Mouse (Mus musculus) MEL (cell line): ENCODE measurements at regions not wholly inside any gene's neighbourhood (a gene's known extent, or its start where the extent isn't known, plus 50 kb on each side); places are given as distances from the start of the nearest gene placed in this dataset.

Experiments used
- DNase-seq: peaks from one replicate; pipeline ENCODE4 v3.0.0; 2011; ENCODE audit warnings: low read depth, low spot score
- H3K27ac ChIP-seq: 2 replicates; pipeline ENCODE4 v1.5.1; 2012; ENCODE audit warnings: low read depth, mild to moderate bottlenecking, control low read depth, low read length, moderate library complexity; ENCODE audit not compliant: control insufficient read depth
- H3K27me3 ChIP-seq, 2 experiments: fragments of 150-350 bp in 1 of 2; sonication (generic) in 1 of 2; 2 replicates each; pipeline ENCODE4 v1.6.1; 2012; ENCODE audit warnings: low read length in 2 of 2, mild to moderate bottlenecking in 2 of 2, improper control_type of control experiment in 1 of 2, moderate library complexity in 1 of 2; ENCODE audit not compliant: insufficient read depth in 2 of 2, control insufficient read depth in 1 of 2
- H3K36me3 ChIP-seq, 2 experiments: 2 replicates each; pipeline ENCODE4 v1.6.1; 2012 to 2014; ENCODE audit warnings: low read length in 2 of 2, improper control_type of control experiment in 1 of 2, inconsistent platforms in 1 of 2, mild to moderate bottlenecking in 1 of 2; ENCODE audit not compliant: insufficient read depth in 2 of 2, control insufficient read depth in 1 of 2
- H3K4me1 ChIP-seq, 2 experiments: fragments of 150-350 bp in 1 of 2; sonication (generic) in 1 of 2; 2 replicates each; pipeline ENCODE4 v1.6.1; 2012; ENCODE audit warnings: low read length in 2 of 2, improper control_type of control experiment in 1 of 2, mild to moderate bottlenecking in 1 of 2; ENCODE audit not compliant: insufficient read depth in 2 of 2, control insufficient read depth in 1 of 2
- H3K4me3 ChIP-seq, 2 experiments: fragments of 150-350 bp in 1 of 2; sonication (generic) in 1 of 2; 2 replicates each; pipeline ENCODE4 v1.5.1; 2012; ENCODE audit warnings: low read depth in 2 of 2, low read length in 2 of 2, mild to moderate bottlenecking in 2 of 2, moderate library complexity in 2 of 2, control low read depth in 1 of 2, improper control_type of control experiment in 1 of 2; ENCODE audit not compliant: control insufficient read depth in 1 of 2, insufficient read depth in 1 of 2
- H3K79me2 ChIP-seq: 2 replicates; pipeline ENCODE4 v1.6.1; 2012; ENCODE audit warnings: mild to moderate bottlenecking, low read length, moderate library complexity; ENCODE audit not compliant: control insufficient read depth, poor library complexity, insufficient read depth
- H3K9ac ChIP-seq: 2 replicates; pipeline ENCODE4 v1.6.1; 2012; ENCODE audit warnings: low read depth, mild to moderate bottlenecking, control low read depth, low read length, moderate library complexity; ENCODE audit not compliant: control insufficient read depth, poor library complexity, severe bottlenecking
- H3K9me3 ChIP-seq: fragments of 150-350 bp; sonication (generic); replicated peaks from 2 replicates; pipeline ENCODE4 v1.6.1; 2012; ENCODE audit warnings: mild to moderate bottlenecking, low read length, improper control_type of control experiment, moderate library complexity; ENCODE audit not compliant: insufficient read depth
- ELF1 ChIP-seq: IDR thresholded peaks from 2 replicates; pipeline ENCODE4 v1.6.1; 2014; ENCODE audit warnings: low read depth, mild to moderate bottlenecking, inconsistent platforms, low read length, improper control_type of control experiment, moderate library complexity
- GATA1 ChIP-seq: IDR thresholded peaks from 2 replicates; pipeline ENCODE4 v1.6.1; 2011; ENCODE audit warnings: low read depth, low read length, improper control_type of control experiment
- MAFK ChIP-seq: IDR thresholded peaks from 2 replicates; pipeline ENCODE4 v1.6.1; 2011; ENCODE audit warnings: low read depth, mild to moderate bottlenecking, low read length, improper control_type of control experiment, borderline replicate concordance
- MAZ ChIP-seq: IDR thresholded peaks from 2 replicates; pipeline ENCODE4 v1.6.1; 2012; ENCODE audit warnings: low read depth, mild to moderate bottlenecking, inconsistent platforms, low read length, improper control_type of control experiment
- MEF2A ChIP-seq: IDR thresholded peaks from 2 replicates; pipeline ENCODE4 v1.6.1; 2014; ENCODE audit warnings: low read depth, mild to moderate bottlenecking, inconsistent platforms, low read length, improper control_type of control experiment; ENCODE audit not compliant: poor library complexity, insufficient replicate concordance, severe bottlenecking; ENCODE audit errors: extremely low read depth
- MXI1 ChIP-seq: IDR thresholded peaks from 2 replicates; pipeline ENCODE4 v1.6.1; 2011; ENCODE audit warnings: mild to moderate bottlenecking, low read depth, low read length, improper control_type of control experiment
- MYB ChIP-seq: IDR thresholded peaks from 2 replicates; pipeline ENCODE4 v1.6.1; 2011; ENCODE audit warnings: mild to moderate bottlenecking, low read depth, low read length, improper control_type of control experiment
- MYC ChIP-seq: IDR thresholded peaks from 2 replicates; pipeline ENCODE4 v1.6.1; 2011; ENCODE audit warnings: low read depth, mild to moderate bottlenecking, low read length, improper control_type of control experiment, moderate library complexity
- NRF1 ChIP-seq: IDR thresholded peaks from 2 replicates; pipeline ENCODE4 v1.6.1; 2014; ENCODE audit warnings: low read depth, mild to moderate bottlenecking, inconsistent platforms, low read length, improper control_type of control experiment, moderate library complexity; ENCODE audit not compliant: poor library complexity, insufficient read depth, severe bottlenecking
- POLR2AphosphoS5 ChIP-seq: IDR thresholded peaks from 2 replicates; pipeline ENCODE4 v1.6.1; 2012; ENCODE audit warnings: low read depth, borderline replicate concordance, mild to moderate bottlenecking, inconsistent platforms, low read length, moderate library complexity, mixed read lengths
- RAD21 ChIP-seq: IDR thresholded peaks from 2 replicates; pipeline ENCODE4 v1.6.1; 2011; ENCODE audit warnings: mild to moderate bottlenecking, low read depth, low read length, improper control_type of control experiment
- RCOR1 ChIP-seq: IDR thresholded peaks from 2 replicates; pipeline ENCODE4 v1.6.1; 2012; ENCODE audit warnings: low read depth, mild to moderate bottlenecking, inconsistent platforms, low read length, improper control_type of control experiment
- TBP ChIP-seq: IDR thresholded peaks from 2 replicates; pipeline ENCODE4 v1.8.0; 2011; ENCODE audit warnings: low read depth, low read length, improper control_type of control experiment
- UBTF ChIP-seq: IDR thresholded peaks from 2 replicates; pipeline ENCODE4 v1.6.1; 2012; ENCODE audit warnings: low read depth, mild to moderate bottlenecking, inconsistent platforms, low read length, improper control_type of control experiment, moderate library complexity, borderline replicate concordance; ENCODE audit not compliant: insufficient read depth
- USF1 ChIP-seq: IDR thresholded peaks from 2 replicates; pipeline ENCODE4 v1.6.1; 2014; ENCODE audit warnings: low read depth, mild to moderate bottlenecking, inconsistent platforms, low read length, improper control_type of control experiment, moderate library complexity
- USF2 ChIP-seq, 2 experiments: IDR thresholded peaks; 2 replicates each; pipeline ENCODE4 v1.6.1; 2011 to 2012; ENCODE audit warnings: improper control_type of control experiment in 2 of 2, low read length in 2 of 2, borderline replicate concordance in 1 of 2, inconsistent platforms in 1 of 2, low read depth in 1 of 2, mild to moderate bottlenecking in 1 of 2; ENCODE audit not compliant: insufficient read depth in 1 of 2
- ZC3H11A ChIP-seq: IDR thresholded peaks from 2 replicates; pipeline ENCODE4 v1.6.1; 2012; ENCODE audit warnings: low read depth, mild to moderate bottlenecking, inconsistent platforms, low read length, improper control_type of control experiment
- ZKSCAN1 ChIP-seq: IDR thresholded peaks from 2 replicates; pipeline ENCODE4 v1.6.1; 2012; ENCODE audit warnings: low read depth, mild to moderate bottlenecking, inconsistent platforms, low read length, improper control_type of control experiment, moderate library complexity
- ZMIZ1 ChIP-seq: IDR thresholded peaks from 2 replicates; pipeline ENCODE4 v1.6.1; 2012; ENCODE audit warnings: low read depth, mild to moderate bottlenecking, inconsistent platforms, low read length, improper control_type of control experiment, moderate library complexity
- ZNF384 ChIP-seq: IDR thresholded peaks from 2 replicates; pipeline ENCODE4 v1.6.1; 2012; ENCODE audit warnings: low read depth, mild to moderate bottlenecking, inconsistent platforms, low read length, improper control_type of control experiment

DNA sequence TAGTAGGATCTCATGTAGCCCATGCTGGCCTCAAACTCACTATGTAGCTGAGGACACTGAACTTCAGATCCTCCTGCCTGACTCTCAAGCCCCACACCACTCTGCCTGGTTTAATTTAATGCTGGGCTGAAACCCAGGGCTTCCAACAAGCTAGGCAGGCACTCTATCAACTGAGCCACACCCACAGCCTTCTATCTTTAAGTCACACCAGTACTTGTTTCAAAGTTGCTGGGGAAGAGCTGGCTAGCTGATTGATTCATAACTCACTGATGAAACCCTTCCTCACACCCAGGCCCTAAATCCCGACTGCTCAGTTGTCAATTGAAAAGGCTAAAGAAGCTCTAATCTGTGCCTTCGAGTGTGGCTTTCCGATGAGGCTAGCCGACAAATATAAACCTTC lies 241.8 kb downstream of the Insig2 start:
- Histone ChIP-seq H3K4me3 (no peak overlapping the region), H3K4me1 (no peaks in the 10 kb centered on the region), H3K9me3 (no peaks in the 10 kb centered on the region), H3K27me3 (no peaks in the 10 kb centered on the region), H3K27ac (no peak overlapping the region), H3K79me2 (no peaks in the 10 kb centered on the region), H3K9ac (no peak overlapping the region), H3K36me3 (no peaks in the 10 kb centered on the region)
- DNase-seq, result no peak
- TF ChIP-seq ZMIZ1, result no peak
- TF ChIP-seq RAD21, result no peak
- no peak for TF ChIP-seq UBTF
- TF ChIP-seq POLR2AphosphoS5, result no peak
- TF ChIP-seq TBP, result no peak

DNA sequence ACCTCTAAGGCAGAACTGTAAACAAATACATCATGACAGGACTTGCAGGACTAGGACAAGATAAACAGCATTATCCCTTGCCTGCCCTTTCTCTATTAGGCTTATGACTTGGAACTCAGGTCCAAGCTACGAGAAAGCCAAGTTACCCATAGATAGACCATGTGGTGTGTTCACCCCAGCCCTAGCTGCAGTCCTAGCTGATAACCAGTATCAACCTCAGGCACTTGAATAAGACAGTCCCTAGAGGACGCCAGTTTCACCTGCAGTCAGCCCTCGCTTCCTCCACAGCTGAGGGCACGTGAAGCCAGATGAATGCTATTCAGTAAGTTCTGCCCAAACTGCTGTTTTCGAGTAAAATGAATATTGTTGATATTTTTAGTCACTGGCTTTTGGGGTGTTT lies 239.5 kb downstream of the Insig2 start:
- no peaks in the 10 kb centered on the region for H3K27me3 ChIP-seq
- no peak for DNase-seq
- TF ChIP-seq MAZ (no peak), ELF1 (no peak), MXI1 (no peak), GATA1 (no peak), TBP (no peak), ZNF384 (no peak), MAFK (no peak), MYC (no peak), ZKSCAN1 (no peak), RCOR1 (no peak), MEF2A (no peak), USF1 (no peak), UBTF (no peak), POLR2AphosphoS5 (no peak), ZC3H11A (no peak), NRF1 (no peak), MYB (no peak), USF2 (IDR thresholded peaks at IDR 0.05; ENCODE audit: borderline replicate concordance in 1 of 2, insufficient read depth in 1 of 2, low read depth in 1 of 2, low read length in 2 of 2) (no peak)
- no peaks in the 10 kb centered on the region for H3K9me3 ChIP-seq
- no peak overlapping the region for H3K27ac ChIP-seq
- no peak overlapping the region for H3K4me3 ChIP-seq
- no peak overlapping the region for H3K9ac ChIP-seq
- no peaks in the 10 kb centered on the region for H3K36me3 ChIP-seq
- H3K4me1 ChIP-seq, result no peaks in the 10 kb centered on the region
- H3K79me2 ChIP-seq, result no peaks in the 10 kb centered on the region
